Mouse (Mus musculus) ES-E14 (cell line): ENCODE results near the gene Wdfy4. TPM values are rescaled to one million over a fixed set of nuclear protein-coding genes. Genes with fewer than 3 reads are reported as not detected.

ENCODE experiments used
- DNase-seq: peaks from one replicate; pipeline ENCODE4 v3.0.0-alpha.2; 2013; ENCODE audit warnings: low read depth, low spot score
- H3K27ac ChIP-seq: 2 replicates; pipeline ENCODE4 v1.5.1; 2012; ENCODE audit warnings: low read depth, mild to moderate bottlenecking, low read length, moderate library complexity, mixed read lengths; ENCODE audit not compliant: poor library complexity, insufficient read depth, severe bottlenecking
- H3K36me3 ChIP-seq: 2 replicates; pipeline ENCODE4 v1.6.1; 2012; ENCODE audit warnings: mild to moderate bottlenecking, low read length, moderate library complexity, mixed read lengths; ENCODE audit not compliant: control insufficient read depth, poor library complexity, insufficient read depth, severe bottlenecking
- H3K4me1 ChIP-seq, 2 experiments: fragments of 150-350 bp in 1 of 2; sonication (generic) in 1 of 2; 2 replicates each; pipeline ENCODE4 v1.6.1; 2012; ENCODE audit warnings: low read length in 2 of 2, mild to moderate bottlenecking in 1 of 2, mixed read lengths in 1 of 2; ENCODE audit not compliant: control insufficient read depth in 2 of 2, insufficient read depth in 2 of 2, poor library complexity in 1 of 2
- H3K4me3 ChIP-seq, 2 experiments: fragments of 150-350 bp in 1 of 2; sonication (generic) in 1 of 2; 2 replicates each; pipeline ENCODE4 v1.5.1; 2012; ENCODE audit warnings: low read length in 2 of 2, low read depth in 1 of 2, mild to moderate bottlenecking in 1 of 2, mixed read lengths in 1 of 2; ENCODE audit not compliant: insufficient read depth in 1 of 2, poor library complexity in 1 of 2, severe bottlenecking in 1 of 2
- H3K9ac ChIP-seq: 2 replicates; pipeline ENCODE4 v1.6.1; 2012; ENCODE audit warnings: low read depth, mild to moderate bottlenecking, low read length, mixed read lengths; ENCODE audit not compliant: poor library complexity, insufficient read depth, severe bottlenecking
- H3K9me3 ChIP-seq: fragments of 150-350 bp; sonication (generic); 2 replicates; pipeline ENCODE4 v1.6.1; 2012; ENCODE audit warnings: low read depth, mild to moderate bottlenecking, low read length; ENCODE audit not compliant: control insufficient read depth, insufficient read depth
- CHD2 ChIP-seq: IDR thresholded peaks from 2 replicates; pipeline ENCODE4 v1.6.1; 2014; ENCODE audit warnings: mild to moderate bottlenecking, low read depth, low read length, inconsistent platforms
- HCFC1 ChIP-seq: IDR thresholded peaks from 2 replicates; pipeline ENCODE4 v1.6.1; 2012; ENCODE audit warnings: low read length, inconsistent platforms, borderline replicate concordance; ENCODE audit not compliant: insufficient read depth
- MAFK ChIP-seq: IDR thresholded peaks from 2 replicates; pipeline ENCODE4 v1.6.1; 2014; ENCODE audit warnings: mild to moderate bottlenecking, low read depth, low read length, inconsistent platforms; ENCODE audit not compliant: insufficient read depth
- ZC3H11A ChIP-seq: IDR thresholded peaks from 2 replicates; pipeline ENCODE4 v1.6.1; 2012; ENCODE audit warnings: low read depth, mild to moderate bottlenecking, inconsistent platforms, low read length, borderline replicate concordance
- ZNF384 ChIP-seq: IDR thresholded peaks from 2 replicates; pipeline ENCODE4 v1.6.1; 2012; ENCODE audit warnings: low read depth, low read length, inconsistent platforms
- in situ Hi-C, 2 experiments: fragments of 600-800 bp; cut with MboI; formaldehyde crosslinking; loops; one replicate each; pipeline ENCODE4 v1.15.1; 2025; ENCODE audit warnings: low sequenced_read_pairs in 2 of 2, inconsistent platforms in 1 of 2; ENCODE audit not compliant: unreplicated experiment in 2 of 2
- total RNA-seq: library from RNA; depleted of rRNA; stranded (reverse); fragments of 300-350 nt; gene quantifications from 2 replicates; pipeline ENCODE4 v1.2.3, GENCODE M21; 2012

Gene Wdfy4
- total RNA-seq, 1 experiment = 1.1 TPM

- Histone ChIP-seq H3K36me3 (no peaks in the 10 kb centered on the region), H3K9ac (no peak overlapping the region), H3K4me1 (no peaks in the 10 kb centered on the region), H3K9me3 (no peaks in the 10 kb centered on the region), H3K27ac (no peak overlapping the region), H3K4me3 (no peak overlapping the region)
- in situ Hi-C loops = no loop called here
- no peak for TF ChIP-seq ZNF384
- no peak for TF ChIP-seq MAFK
- no peak for TF ChIP-seq HCFC1
- no peak for TF ChIP-seq CHD2
- TF ChIP-seq ZC3H11A = no peak
- no peak for DNase-seq
Observed at GRCm38 (mm10) chr14:33208331-33208730, 23.0 kb upstream of the Wdfy4 start.

GRCm38 (mm10) chr14:33207011-33207410, 21.7 kb upstream of the Wdfy4 start:
- no peaks in the 10 kb centered on the region for H3K4me1 ChIP-seq
- H3K9ac ChIP-seq = no peak overlapping the region
- no peak overlapping the region for H3K27ac ChIP-seq
- no peaks in the 10 kb centered on the region for H3K36me3 ChIP-seq
- DNase-seq = peak; percentile 21
- no peak overlapping the region for H3K4me3 ChIP-seq
- in situ Hi-C loops = no loop called here
- TF ChIP-seq ZC3H11A (no peak), MAFK (no peak), HCFC1 (no peak), CHD2 (no peak)
- no peaks in the 10 kb centered on the region for H3K9me3 ChIP-seq

DNA sequence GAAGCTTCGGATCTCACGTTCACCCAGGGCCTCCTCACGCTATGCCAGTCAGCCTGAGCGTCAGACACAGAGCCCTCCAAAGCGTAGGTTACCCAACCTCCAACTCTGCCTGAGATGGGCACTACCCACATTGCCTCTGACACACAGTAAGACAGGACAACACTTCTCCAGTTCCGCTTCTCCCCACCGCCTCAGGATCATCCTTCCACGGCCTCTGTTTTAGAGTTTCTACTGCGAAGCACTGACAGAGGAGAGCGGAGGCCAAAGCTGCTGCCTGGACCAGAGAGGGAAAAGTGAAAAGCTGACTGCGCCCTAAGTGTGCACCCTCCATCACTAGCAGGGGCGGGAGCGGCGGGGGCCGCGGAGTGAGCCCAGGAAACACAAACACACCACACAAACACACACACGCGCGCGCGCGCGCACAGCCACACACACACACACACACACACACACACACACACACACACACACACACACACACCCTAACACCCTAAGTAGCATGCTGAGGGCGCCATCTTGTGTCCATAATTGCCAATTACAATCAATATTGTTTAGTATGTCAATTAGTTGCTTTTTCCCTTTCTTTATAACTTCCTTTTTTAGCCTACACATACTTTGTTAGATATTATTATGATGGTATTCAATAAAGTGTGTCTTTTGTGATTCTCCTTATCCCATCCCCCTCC, 20.1 kb upstream of the Wdfy4 start:
- in situ Hi-C loops = no loop called here
- H3K4me1 ChIP-seq = no peaks in the 10 kb centered on the region

GRCm38 (mm10) chr14:33203777-33204176, 18.5 kb upstream of the Wdfy4 start:
- DNase-seq = no peak

More for the DNA sequence above, 20.1 kb upstream of the Wdfy4 start:
- no peak overlapping the region for H3K27ac ChIP-seq
- H3K9me3 ChIP-seq = no peaks in the 10 kb centered on the region
- H3K4me3 ChIP-seq = no peak overlapping the region
- DNase-seq = no peak
- TF ChIP-seq CHD2 (no peak), HCFC1 (no peak), MAFK (no peak), ZNF384 (no peak)
- H3K9ac ChIP-seq = no peak overlapping the region
- H3K36me3 ChIP-seq = no peaks in the 10 kb centered on the region

GRCm38 (mm10) chr14:33202885-33203284, 17.6 kb upstream of the Wdfy4 start:
- Histone ChIP-seq H3K4me3 (no peak overlapping the region), H3K36me3 (no peaks in the 10 kb centered on the region), H3K9ac (no peak overlapping the region), H3K27ac (no peak overlapping the region), H3K9me3 (no peaks in the 10 kb centered on the region), H3K4me1 (no peaks in the 10 kb centered on the region)
- no peak for TF ChIP-seq ZC3H11A
- TF ChIP-seq ZNF384 = no peak
- no peak for TF ChIP-seq CHD2
- DNase-seq = no peak
- in situ Hi-C loops = no loop called here

More at GRCm38 (mm10) chr14:33203777-33204176, 18.5 kb upstream of the Wdfy4 start:
- H3K4me1 ChIP-seq = no peaks in the 10 kb centered on the region
- H3K9ac ChIP-seq = no peak overlapping the region
- in situ Hi-C loops = no loop called here
- H3K27ac ChIP-seq = no peak overlapping the region
- no peaks in the 10 kb centered on the region for H3K9me3 ChIP-seq
- no peak overlapping the region for H3K4me3 ChIP-seq
- no peaks in the 10 kb centered on the region for H3K36me3 ChIP-seq
- no peak for TF ChIP-seq MAFK
